Comparison of ENCODE assay signal across 34 mouse cellular contexts in the genomic region with DNA sequence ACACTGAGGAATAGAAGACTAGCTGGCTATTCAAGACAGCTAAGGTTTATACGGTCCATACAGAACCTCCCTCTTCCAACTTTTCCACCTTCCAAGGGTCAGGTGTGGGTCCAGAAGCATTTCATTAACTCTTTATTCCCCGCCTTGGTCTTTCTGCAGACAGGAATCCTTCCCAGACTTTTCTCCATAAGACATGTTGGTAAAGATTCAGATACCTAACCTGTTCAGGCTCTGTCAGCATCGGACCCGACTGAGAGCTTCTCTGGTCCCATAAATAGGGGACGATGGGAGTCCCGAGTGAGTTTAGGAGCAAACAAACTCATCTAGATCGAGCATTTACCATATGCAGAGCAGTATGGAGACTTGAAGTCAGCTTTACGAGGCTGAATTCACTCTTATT. TPM values are rescaled to one million over a fixed set of nuclear protein-coding genes. Genes with fewer than 3 reads are reported as not detected.
"Had no signal": no experiment of that assay in that cellular context is flagged by ENCODE, and none has a peak within 500 bp of the region (broad histone marks: within the 10 kb centered on the region; RNA-seq: fewer than 3 reads in every experiment).

No protein-coding gene starts in this region.

- H3K9ac ChIP-seq: heart, embryonic 13.5 days; heart, embryonic 15.5 days; hindbrain, embryonic 12.5 days; hindbrain, embryonic 13.5 days; hindbrain, embryonic 14.5 days; hindbrain, embryonic 15.5 days; intestine, embryonic 15.5 days; kidney, embryonic 15.5 days had no signal

- H3K4me2 ChIP-seq: heart, embryonic 11.5 days; heart, embryonic 13.5 days; heart, embryonic 15.5 days; hindbrain, embryonic 12.5 days; hindbrain, embryonic 13.5 days; hindbrain, embryonic 14.5 days; hindbrain, embryonic 15.5 days; intestine, embryonic 15.5 days; kidney, embryonic 15.5 days had no signal

- DNase-seq: heart, postnatal 10 days; heart, postnatal 14 days; heart, postnatal 36 days; heart, postnatal 4 days; kidney, adult 11 months; kidney, adult 18-20 months; kidney, adult 2 months; kidney, adult 8-10 months; kidney, adult 9 months; kidney, postnatal 10 days; kidney, postnatal 14 days; kidney, postnatal 25 days; kidney, postnatal 36 days; kidney, postnatal 4 days; layer of hippocampus, adult 9-11 months; layer of hippocampus, postnatal 36 days had no signal

- H3K9me3 ChIP-seq: heart, embryonic 10.5 days; heart, embryonic 13.5 days; heart, embryonic 15.5 days; hindbrain, embryonic 10.5 days; hindbrain, embryonic 12.5 days; hindbrain, embryonic 13.5 days; hindbrain, embryonic 15.5 days; intestine, embryonic 15.5 days; kidney, embryonic 15.5 days had no signal

- H3K27ac ChIP-seq: heart, embryonic 10.5 days; heart, embryonic 13.5 days; heart, embryonic 15.5 days; hindbrain, embryonic 10.5 days; hindbrain, embryonic 12.5 days; hindbrain, embryonic 13.5 days; hindbrain, embryonic 14.5 days; hindbrain, embryonic 15.5 days; hindbrain, postnatal 0 days; intestine, embryonic 15.5 days; kidney, embryonic 15.5 days; kidney, postnatal 0 days; layer of hippocampus, adult 2 months had no signal

- ATAC-seq: hindbrain, embryonic 16.5 days; hindbrain, postnatal 0 days; inflammation-experienced regulatory T-cells, adult 6 months; intestine, embryonic 15.5 days; intestine, embryonic 16.5 days; intestine, postnatal 0 days had no signal

- H3K4me1 ChIP-seq: heart, embryonic 10.5 days; heart, embryonic 13.5 days; heart, embryonic 15.5 days; hindbrain, embryonic 12.5 days; hindbrain, embryonic 13.5 days; hindbrain, embryonic 15.5 days; intestine, embryonic 15.5 days had no signal

- H3K27me3 ChIP-seq: heart, embryonic 13.5 days; heart, embryonic 15.5 days; hindbrain, embryonic 12.5 days; hindbrain, embryonic 15.5 days; intestine, embryonic 15.5 days; kidney, embryonic 15.5 days had no signal

- H3K4me3 ChIP-seq: heart, embryonic 10.5 days; heart, embryonic 13.5 days; heart, embryonic 15.5 days; hindbrain, embryonic 10.5 days; hindbrain, embryonic 12.5 days; hindbrain, embryonic 13.5 days; hindbrain, embryonic 15.5 days; intestine, embryonic 15.5 days; kidney, embryonic 15.5 days; layer of hippocampus, adult 2 months had no signal

- H3K36me3 ChIP-seq: heart, embryonic 10.5 days; heart, embryonic 13.5 days; heart, embryonic 15.5 days; hindbrain, embryonic 10.5 days; hindbrain, embryonic 12.5 days; hindbrain, embryonic 13.5 days; hindbrain, embryonic 15.5 days; intestine, embryonic 15.5 days; kidney, embryonic 15.5 days had no signal

RNA-seq across cellular contexts. Expression of a gene that starts 12.3 kb away (rescaled TPM):
- polyA plus RNA-seq: heart, embryonic 10.5 days had no signal
